Mouse (Mus musculus): ENCODE data around the gene Ak5. TPM values are rescaled to one million over a fixed set of nuclear protein-coding genes. Genes with fewer than 3 reads are reported as not detected.

Gene Ak5
- polyA plus RNA-seq, 1 experiment, result not detected

DNA sequence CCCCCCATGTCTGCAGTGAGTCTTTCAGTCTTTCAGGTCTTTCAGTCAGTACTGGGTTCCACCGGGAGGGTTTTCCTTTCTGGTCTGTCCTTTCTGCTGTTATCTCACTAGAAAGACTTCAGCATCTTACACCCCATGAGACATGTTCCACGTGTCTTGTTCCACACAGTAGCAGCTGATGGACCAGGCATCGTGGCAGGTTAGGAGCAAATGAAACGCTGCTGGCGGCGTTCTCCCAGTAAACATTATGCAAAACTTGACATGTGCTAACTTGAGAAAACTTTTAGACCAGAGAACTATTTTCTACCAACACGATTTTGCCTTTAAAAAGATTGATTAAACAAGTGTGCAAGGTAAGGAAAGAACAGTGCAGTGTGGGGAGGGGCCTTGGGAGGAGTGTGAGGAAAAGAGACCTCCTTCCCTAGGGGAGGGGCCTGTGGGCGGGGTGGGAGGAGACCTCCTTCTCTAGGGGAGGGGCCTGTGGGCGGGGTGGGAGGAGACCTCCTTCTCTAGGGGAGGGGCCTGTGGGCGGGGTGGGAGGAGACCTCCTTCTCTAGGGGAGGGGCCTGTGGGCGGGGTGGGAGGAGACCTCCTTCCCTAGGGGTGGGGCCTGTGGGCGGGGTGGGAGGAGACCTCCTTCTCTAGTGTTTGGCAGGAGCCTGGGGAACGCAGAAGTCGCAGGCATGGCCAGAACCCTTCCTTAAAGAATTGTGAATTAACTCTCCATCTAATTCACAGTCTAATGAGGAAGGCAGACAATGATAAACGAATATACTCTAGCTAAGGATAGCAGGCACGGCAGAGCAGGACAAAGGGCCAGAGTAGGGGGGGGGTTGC lies 189.3 kb downstream of the Ak5 start:
- no peak for TF ChIP-seq GATA1 (IDR thresholded peaks at IDR 0.05; ENCODE audit: low read length)

DNA sequence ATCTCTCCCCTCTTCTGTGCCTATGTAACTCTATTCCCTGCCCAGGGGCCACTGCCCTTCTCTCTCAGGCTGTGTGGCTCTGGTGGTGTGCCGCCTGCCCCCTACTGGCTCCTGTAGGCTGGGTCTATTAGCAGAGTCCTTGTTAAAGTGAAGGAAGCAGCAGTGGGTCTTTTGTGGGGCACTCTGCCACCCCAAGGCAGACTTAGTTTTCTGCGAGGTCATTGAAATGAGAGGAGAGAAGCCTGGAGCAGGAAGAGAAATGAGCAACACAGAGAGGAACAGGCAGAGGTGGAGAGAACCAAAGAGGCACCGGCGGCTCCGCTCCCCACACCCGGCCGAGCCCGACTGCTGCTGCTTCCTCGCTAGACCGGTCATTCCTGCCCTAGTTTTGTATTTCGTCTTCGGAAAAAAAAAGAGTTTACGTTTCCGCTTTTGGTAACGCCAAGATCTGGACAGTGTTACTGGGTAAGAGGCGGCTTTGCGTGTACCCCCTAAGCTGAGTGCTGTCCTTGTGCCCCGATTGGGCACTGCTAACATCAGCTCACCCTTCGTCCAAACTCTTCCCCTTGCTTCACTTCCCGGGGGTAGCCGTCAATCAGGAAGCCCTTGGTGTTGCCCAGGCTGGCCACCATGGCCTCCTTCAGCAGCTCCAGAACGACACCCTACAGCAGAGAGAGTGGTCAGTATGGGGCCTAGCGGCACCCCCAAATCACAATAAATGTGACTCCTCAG lies 190.2 kb downstream of the Ak5 start:
- TF ChIP-seq GATA1 (IDR thresholded peaks at IDR 0.05; ENCODE audit: low read length), result no peak

DNA sequence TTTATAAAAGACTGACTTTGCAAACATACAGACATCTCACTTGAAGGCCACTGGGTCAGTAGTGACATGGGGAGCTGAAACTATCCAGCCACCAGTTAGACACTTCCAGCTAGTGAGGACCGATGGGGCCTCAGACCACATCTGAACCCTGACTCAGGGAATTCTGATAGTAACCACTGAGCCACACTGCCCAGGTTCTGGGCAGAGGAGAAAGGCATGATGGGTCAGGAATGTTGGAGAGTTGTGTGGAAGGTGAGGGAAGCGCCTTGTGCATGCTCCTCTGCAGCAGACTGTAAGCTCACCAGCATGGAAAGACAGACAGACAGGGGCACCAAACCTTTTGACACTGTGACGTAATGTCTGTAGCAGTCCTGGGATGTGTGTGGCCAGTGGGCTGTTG lies 192.3 kb downstream of the Ak5 start:
- no peak for TF ChIP-seq GATA1 (IDR thresholded peaks at IDR 0.05; ENCODE audit: low read length)

DNA sequence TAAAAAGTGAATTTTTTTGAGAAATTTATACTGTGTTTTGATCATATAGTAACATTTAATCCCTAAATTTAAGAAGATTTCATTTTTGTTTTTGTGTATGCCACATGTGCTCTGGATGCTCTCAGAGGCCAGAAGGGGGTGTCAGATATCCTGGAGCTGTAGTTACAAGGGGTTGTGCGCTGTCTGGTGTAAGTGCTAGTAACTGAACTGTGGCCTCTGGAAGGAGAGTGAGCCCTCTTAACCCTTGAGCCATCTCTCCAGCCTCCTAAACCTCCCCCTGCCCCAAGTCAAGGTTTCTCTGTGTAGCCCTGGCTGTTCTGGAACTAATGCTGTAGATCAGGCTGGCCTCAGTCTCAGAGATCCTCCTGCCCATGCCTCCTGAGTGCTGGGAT lies 192.9 kb downstream of the Ak5 start:
- TF ChIP-seq GATA1 (IDR thresholded peaks at IDR 0.05; ENCODE audit: low read length), result no peak

DNA sequence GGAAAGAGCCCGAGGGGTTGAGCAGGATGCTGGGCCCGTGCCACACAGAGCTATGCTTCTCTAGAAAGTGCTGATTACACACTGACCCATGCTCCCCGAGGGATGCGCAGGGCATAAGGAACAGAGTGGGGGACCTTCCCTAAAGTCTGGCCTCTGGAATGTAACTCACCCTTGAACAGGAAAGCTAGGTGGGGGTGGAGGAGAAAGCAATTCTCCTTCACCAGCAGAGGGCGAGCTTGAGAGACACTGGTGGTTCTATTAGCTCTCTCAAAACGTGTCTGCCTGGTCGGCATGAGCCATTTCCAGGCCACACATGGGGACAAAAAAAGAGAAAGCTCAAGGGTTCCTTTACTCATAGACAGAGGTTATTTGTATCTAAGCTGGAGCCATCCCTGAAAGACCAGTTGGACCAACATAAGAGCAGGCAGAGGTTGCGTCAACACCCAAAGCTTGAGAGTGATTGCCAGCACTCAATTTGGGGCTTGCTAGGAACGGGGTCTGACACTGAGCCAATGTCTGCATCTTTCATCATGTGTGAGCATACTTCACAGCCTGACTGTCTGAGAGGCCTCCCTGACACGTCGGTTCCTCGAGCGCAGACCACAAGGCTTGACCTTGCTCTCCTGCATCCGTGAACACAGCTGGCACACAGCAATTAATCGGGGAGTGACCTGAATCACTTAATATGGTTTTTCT lies 193.4 kb downstream of the Ak5 start:
- TF ChIP-seq GATA1 (IDR thresholded peaks at IDR 0.05; ENCODE audit: low read length), result no peak

DNA sequence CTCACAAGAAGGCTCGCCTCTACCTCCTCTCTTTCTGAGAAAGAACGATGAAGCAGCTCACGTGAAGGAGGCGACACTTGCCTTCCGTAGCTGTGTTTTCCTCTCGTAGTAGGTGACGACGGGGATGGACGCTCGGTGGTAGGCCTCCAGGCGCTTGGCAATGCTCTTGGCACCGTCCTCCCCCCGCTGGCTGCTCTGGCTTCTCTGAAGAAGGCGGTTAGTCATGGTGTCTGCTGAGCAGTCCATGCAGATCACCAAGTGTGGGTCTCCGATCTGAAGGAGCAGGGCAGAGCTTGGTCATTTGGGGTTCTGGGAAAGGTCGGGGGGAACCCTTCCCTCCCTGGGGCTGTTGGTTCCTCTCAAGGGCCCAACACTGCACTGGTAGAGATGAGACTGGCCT lies 195.5 kb downstream of the Ak5 start:
- TF ChIP-seq GATA1 (IDR thresholded peaks at IDR 0.05; ENCODE audit: low read length), result no peak

DNA sequence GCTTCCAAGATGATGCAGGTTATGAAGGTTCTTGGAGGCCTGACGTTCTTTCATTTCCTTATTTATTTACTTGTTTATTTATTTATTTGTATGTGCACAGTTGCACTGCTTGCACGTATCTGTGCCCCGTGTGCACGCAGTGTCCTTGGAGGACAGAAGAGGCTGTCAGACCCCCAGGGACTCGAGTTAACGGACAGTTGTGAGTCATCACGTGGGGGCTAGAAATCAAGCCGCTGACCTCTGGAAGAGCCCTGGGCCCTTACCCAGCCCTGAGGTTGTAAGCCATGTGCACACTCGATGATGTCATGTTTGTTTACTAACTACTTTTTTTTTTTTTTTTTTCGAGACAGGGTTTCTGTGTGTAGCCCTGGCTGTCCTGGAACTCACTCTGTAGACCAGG lies 197.8 kb downstream of the Ak5 start:
- TF ChIP-seq GATA1 (IDR thresholded peaks at IDR 0.05; ENCODE audit: low read length), result no peak

DNA sequence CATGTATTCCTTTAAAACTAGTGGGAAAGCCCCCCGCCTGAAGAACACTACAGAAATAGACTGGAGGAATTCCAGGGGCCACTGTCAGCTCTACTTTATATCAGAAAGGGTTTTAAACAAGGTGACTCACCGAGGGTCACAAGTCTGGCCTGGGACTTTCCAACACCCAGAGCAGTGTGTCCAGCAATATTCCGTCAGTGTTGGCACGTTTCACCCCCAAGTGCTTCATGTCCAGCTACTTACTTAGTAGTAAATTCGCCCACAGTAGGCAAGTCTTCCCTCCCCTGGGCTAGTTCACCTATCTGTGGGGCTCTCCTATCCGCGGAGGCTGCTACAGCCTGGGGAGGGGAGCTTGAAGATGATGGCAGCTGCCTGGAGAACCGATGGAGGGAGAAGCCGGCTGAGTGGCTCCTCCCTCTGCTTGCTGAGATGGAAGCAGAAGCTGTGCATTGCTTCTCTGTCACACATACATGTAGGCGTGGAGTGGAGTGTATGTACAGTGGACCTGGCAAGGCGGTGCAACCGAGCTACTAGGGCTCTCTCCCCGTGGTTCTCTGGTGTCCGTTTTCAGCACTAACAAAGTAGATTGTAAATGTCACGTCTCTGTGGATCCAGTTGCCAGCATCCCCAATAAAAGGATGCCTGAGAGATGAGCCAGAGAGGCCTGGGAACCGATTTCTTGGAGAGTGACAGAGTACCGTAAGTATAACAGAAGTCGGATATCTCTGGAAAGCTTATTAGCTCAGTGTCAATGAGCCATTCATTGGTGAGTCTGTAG lies 198.5 kb downstream of the Ak5 start:
- no peak for TF ChIP-seq GATA1 (IDR thresholded peaks at IDR 0.05; ENCODE audit: low read length)

DNA sequence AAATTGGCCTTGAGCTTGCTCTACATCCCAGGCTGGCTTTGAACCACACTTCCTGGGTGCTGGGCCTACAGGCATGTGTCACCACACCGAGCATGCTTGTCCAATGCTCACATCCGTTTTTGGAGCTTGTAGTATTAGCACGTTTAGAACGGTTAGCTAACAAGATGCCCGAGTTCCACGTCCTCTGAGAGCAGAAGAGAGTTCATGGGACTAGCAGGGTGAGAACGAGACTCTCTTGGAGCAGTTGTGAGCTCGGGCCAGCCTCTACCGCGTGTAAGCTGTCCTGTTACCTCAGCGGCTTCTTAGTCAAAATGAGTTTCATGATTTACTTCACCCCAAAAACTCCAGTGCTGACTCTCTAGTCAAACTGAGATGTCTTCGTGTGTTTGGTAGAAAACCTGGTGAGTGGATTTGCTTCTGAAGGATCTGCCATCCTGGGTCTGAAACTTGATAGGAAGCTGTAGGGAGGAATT lies 199.6 kb downstream of the Ak5 start:
- TF ChIP-seq GATA1 (IDR thresholded peaks at IDR 0.05; ENCODE audit: low read length), result no peak

DNA sequence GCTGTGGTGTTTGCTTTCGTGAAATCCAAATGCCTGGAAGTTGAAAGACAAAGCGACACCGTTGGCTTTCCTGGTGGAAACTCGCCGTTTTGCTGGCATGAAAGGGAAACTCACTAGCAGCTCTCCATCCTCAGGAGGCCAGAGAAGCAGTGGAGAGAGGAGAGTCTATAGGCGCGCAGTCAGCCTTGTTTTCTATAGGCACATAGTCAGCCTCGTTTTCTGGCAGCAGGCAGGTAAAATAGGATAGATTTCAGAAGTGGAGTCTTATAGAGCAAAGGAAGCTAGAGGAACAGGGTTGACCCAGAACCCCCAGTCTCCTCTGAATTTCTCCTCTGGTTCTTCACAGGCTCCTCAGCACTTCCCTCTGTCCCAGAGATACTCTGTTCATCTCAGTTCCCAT lies 200.1 kb downstream of the Ak5 start:
- no peak for TF ChIP-seq GATA1 (IDR thresholded peaks at IDR 0.05; ENCODE audit: low read length)

DNA sequence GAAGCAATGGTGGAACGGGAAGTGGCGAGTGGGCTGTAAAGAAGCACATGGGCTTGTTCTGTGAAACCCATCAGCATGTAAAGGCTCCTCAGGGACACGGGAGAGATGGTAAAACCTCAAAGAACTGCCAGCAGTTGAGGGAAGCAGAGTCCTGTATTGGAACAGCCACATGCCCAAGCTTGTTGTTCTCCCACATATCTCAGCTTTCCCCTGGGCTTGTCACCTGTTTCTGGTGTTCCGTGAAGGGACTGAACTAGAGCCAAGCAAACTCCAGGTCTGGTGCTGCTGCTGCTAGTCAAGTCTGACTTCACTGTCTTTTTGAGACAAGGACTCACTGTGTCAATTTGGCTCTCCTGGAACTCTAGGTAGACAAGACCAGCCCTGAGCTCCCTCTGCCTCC lies 200.8 kb downstream of the Ak5 start:
- TF ChIP-seq GATA1 (IDR thresholded peaks at IDR 0.05; ENCODE audit: low read length), result no peak

DNA sequence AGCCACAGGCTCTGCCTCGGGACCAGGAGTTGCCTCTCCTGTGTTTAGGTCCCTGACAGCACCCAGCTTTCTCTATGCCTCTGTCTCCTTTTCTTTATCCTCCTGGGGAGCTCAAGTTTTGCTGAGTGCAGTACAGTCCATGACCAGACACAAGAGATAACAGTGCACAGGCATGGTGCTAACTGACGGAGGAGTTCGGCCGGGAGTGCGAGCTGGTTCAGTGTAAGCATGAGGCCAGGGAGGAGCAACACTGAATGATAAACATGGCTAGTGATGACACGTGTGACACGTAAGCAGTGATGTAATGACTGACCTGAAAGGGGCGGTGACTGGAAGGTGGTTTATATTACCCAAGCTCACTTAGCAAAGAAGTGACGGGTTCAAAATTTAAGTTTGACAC lies 201.3 kb downstream of the Ak5 start:
- TF ChIP-seq GATA1 (IDR thresholded peaks at IDR 0.05; ENCODE audit: low read length), result no peak

DNA sequence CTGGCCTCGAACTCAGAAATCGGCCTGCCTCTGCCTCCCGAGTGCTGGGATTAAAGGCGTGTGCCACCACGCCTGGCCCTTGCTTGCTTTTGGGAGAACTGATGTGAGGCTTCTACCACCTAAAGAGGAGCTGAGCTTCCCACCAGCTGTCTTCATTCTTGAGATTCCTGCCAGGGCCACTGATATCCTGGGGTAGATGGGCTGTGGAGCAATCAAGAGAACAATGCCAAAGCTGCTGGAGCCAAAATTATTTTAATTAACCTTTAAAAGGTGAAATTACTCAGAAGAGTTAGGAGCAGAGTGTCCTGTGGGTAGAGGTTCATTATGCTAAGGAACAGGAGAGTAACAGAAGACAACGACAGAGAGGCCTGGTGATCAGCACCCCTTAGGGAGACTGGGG lies 202.8 kb downstream of the Ak5 start:
- TF ChIP-seq GATA1 (IDR thresholded peaks at IDR 0.05; ENCODE audit: low read length), result no peak

DNA sequence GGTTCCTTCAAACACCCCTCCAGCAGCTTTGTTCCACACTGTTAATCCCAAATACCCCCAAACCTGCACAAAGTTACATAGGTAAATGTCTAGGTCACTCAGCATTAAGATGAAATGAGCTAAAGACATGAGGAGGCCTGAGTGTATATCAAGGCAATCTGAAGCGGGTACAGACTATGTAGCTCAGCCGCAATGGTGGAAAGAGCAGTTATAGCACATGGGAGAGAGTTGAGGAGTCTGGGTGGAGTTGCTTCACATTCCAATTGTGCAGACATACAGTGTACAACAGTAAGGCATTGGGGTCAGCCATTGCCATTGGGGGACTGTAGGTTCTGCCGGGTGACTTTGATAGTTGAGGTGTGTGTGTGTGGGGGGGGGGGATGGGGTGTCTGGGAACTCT lies 203.7 kb downstream of the Ak5 start:
- no peak for TF ChIP-seq GATA1 (IDR thresholded peaks at IDR 0.05; ENCODE audit: low read length)

DNA sequence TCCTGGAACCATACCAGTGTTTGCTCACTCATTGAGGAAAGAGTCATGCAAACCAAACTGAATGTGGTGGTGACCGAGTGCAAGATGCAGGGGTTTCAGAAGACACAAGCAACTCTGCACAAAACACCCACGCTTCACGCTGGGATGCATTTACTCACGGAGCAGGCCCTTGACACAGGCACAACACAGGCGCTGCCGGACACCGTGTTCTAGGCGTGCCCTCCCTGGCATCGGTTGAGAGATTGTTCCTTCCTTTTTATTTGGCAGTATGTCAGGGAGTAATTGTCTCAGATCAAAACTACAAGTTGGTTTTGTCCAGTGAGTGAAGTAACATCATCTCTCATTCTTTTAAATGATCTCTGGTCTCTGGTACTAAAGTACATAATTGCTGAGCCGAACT lies 205.3 kb downstream of the Ak5 start:
- no peak for TF ChIP-seq GATA1 (IDR thresholded peaks at IDR 0.05; ENCODE audit: low read length)

Data from G1E-ER4 (cell line).